Mouse (Mus musculus) limb, embryonic 14.5 days (tissue): ENCODE results near the gene Phxr2. TPM values are rescaled to one million over a fixed set of nuclear protein-coding genes. Genes with fewer than 3 reads are reported as not detected.
A peak's percentile ranks its signal among the peaks of the same experiment; 100 is the strongest.

Source experiments
- ATAC-seq: fragments of 200-750 bp; cut with Nextera tagmentation; 2 replicates; pipeline ENCODE4 v1.8.0; 2017; ENCODE audit warnings: low read depth, moderate number of reproducible peaks, moderate TSS enrichment; ENCODE audit not compliant: low FRiP score
- DNase-seq: peaks from one replicate; pipeline ENCODE4 v3.0.0-alpha.2; 2015; ENCODE audit warnings: low spot score
- H3K27ac ChIP-seq: fragments of 300-500 bp; sonication (generic); replicated peaks from 2 replicates; pipeline ENCODE4 v1.5.1; 2014; ENCODE audit warnings: low read depth, mild to moderate bottlenecking, low read length, moderate library complexity, mixed read lengths
- H3K27me3 ChIP-seq: fragments of 300-500 bp; sonication (generic); 2 replicates; pipeline ENCODE4 v1.6.1; 2014; ENCODE audit warnings: low read length, mixed read lengths; ENCODE audit not compliant: control insufficient read depth, insufficient read depth
- H3K36me3 ChIP-seq: fragments of 300-500 bp; sonication (generic); 2 replicates; pipeline ENCODE4 v1.6.1; 2014; ENCODE audit warnings: mild to moderate bottlenecking, low read length, moderate library complexity, mixed read lengths; ENCODE audit not compliant: control insufficient read depth, insufficient read depth
- H3K4me1 ChIP-seq: fragments of 300-500 bp; sonication (generic); 2 replicates; pipeline ENCODE4 v1.6.1; 2014; ENCODE audit warnings: antibody characterized with exemption, low read length, mixed read lengths; ENCODE audit not compliant: control insufficient read depth, insufficient read depth
- H3K4me2 ChIP-seq: fragments of 300-500 bp; sonication (generic); replicated peaks from 2 replicates; pipeline ENCODE4 v1.6.1; 2014; ENCODE audit warnings: low read depth, mild to moderate bottlenecking, low read length, moderate library complexity; ENCODE audit not compliant: severe bottlenecking
- H3K4me3 ChIP-seq: fragments of 300-500 bp; sonication (generic); replicated peaks from 2 replicates; pipeline ENCODE4 v1.5.1; 2014; ENCODE audit warnings: low read length
- H3K9ac ChIP-seq: fragments of 300-500 bp; sonication (generic); 2 replicates; pipeline ENCODE4 v1.6.1; 2014; ENCODE audit warnings: mild to moderate bottlenecking, low read depth, low read length, moderate library complexity; ENCODE audit not compliant: severe bottlenecking
- H3K9me3 ChIP-seq: fragments of 300-500 bp; sonication (generic); 2 replicates; pipeline ENCODE4 v1.6.1; 2016; ENCODE audit warnings: low read length; ENCODE audit not compliant: control insufficient read depth
- POLR2A ChIP-seq: fragments of 200-500 bp; IDR thresholded peaks from 2 replicates; pipeline ENCODE4 v1.8.0; 2012; ENCODE audit warnings: inconsistent platforms, mild to moderate bottlenecking, moderate library complexity, borderline replicate concordance; ENCODE audit not compliant: insufficient read depth, insufficient read length; ENCODE audit errors: extremely low read depth
- WGBS: fragments of 180-500 bp; shearing (Covaris S2); extraction: QIAGEN DNeasy Blood & Tissue Kit; methylation state at CpG from one replicate; pipeline ENCODE4 v1.1.7; 2014; 5-methylcytosine and 5-hydroxymethylcytosine counted together
- polyA plus RNA-seq, 2 experiments: library from polyadenylated mRNA; depleted of rRNA in 1 of 2; stranded (reverse) in 1 of 2; unstranded in 1 of 2; fragments of >200 nt; fragmentation: Nextera tagmentation in 1 of 2; extraction: Ambion mirVana in 1 of 2; gene quantifications; 2 replicates each; pipeline versions ENCODE4 v1.2.1 to v1.2.3; 2012 to 2014

Phxr2 gene
- polyA plus RNA-seq, 2 experiments = not detected

- 94% methylated on average over 16 of the region's 16 CpGs for WGBS
- no peak overlapping the region for H3K4me3 ChIP-seq
- H3K9me3 ChIP-seq = no peaks in the 10 kb centered on the region
- no peak overlapping the region for H3K9ac ChIP-seq
- DNase-seq = no peak
- H3K36me3 ChIP-seq = peaks cover 10% of the 10 kb centered on the region; the same call in 1 of the 2 replicates
- ATAC-seq = no peak
- no peaks in the 10 kb centered on the region for H3K27me3 ChIP-seq
- H3K4me2 ChIP-seq = no peak overlapping the region
- peaks cover 12% of the 10 kb centered on the region; the same call in 1 of the 2 replicates for H3K4me1 ChIP-seq
- no peak for TF ChIP-seq POLR2A
- H3K27ac ChIP-seq = no peak overlapping the region
Observed at GRCm38 (mm10) chr10:99133321-99133875, 7.3 kb upstream of the Phxr2 start.

GRCm38 (mm10) chr10:99132595-99133272 is 6.6 kb upstream of the Phxr2 start:
- no peak for TF ChIP-seq POLR2A
- no peaks in the 10 kb centered on the region for H3K9me3 ChIP-seq
- H3K4me1 ChIP-seq = peaks cover 12% of the 10 kb centered on the region; the same call in 1 of the 2 replicates
- no peak for DNase-seq
- peaks cover 10% of the 10 kb centered on the region; the same call in 1 of the 2 replicates for H3K36me3 ChIP-seq
- no peak overlapping the region for H3K4me2 ChIP-seq
- H3K9ac ChIP-seq = no peak overlapping the region
- no peak overlapping the region for H3K4me3 ChIP-seq
- H3K27ac ChIP-seq = no peak overlapping the region
- H3K27me3 ChIP-seq = no peaks in the 10 kb centered on the region
- no peak for ATAC-seq
- WGBS = 89% methylated on average over 11 of the region's 11 CpGs

GRCm38 (mm10) chr10:99132189-99132588 is 6.1 kb upstream of the Phxr2 start:
- ATAC-seq (peak; percentile 89), DNase-seq (peak; percentile 49)
- H3K9ac ChIP-seq = no peak overlapping the region
- H3K4me1 ChIP-seq = peaks cover 12% of the 10 kb centered on the region; the same call in 1 of the 2 replicates
- no peak overlapping the region for H3K4me2 ChIP-seq
- H3K27me3 ChIP-seq = no peaks in the 10 kb centered on the region
- peaks cover 10% of the 10 kb centered on the region; the same call in 1 of the 2 replicates for H3K36me3 ChIP-seq
- H3K27ac ChIP-seq = no peak overlapping the region
- 75% methylated on average over 6 of the region's 6 CpGs for WGBS
- no peak for TF ChIP-seq POLR2A
- no peak overlapping the region for H3K4me3 ChIP-seq
- H3K9me3 ChIP-seq = no peaks in the 10 kb centered on the region

DNA sequence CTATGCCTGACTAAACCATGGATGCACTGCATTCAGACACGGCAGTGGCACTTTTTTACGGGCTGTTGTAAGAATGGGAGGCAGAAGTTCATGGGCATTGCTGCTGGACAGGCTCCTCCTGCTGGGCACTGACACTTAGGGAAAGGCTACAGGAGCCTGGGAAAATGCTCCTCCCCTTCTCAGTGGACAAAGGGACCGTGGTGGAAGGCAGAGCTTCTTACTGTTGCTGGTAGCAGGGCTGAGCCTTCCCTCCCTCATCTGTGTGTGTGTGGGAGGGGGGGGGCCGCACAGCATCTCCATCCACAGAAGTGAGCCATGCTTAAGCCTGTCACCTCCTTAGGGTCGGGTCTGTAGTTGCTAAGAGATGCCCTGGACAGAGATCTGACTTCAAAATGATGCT is 5.2 kb upstream of the Phxr2 start:
- no peaks in the 10 kb centered on the region for H3K9me3 ChIP-seq
- no peaks in the 10 kb centered on the region for H3K27me3 ChIP-seq
- no peak overlapping the region for H3K4me2 ChIP-seq
- peaks cover 12% of the 10 kb centered on the region; the same call in 1 of the 2 replicates for H3K4me1 ChIP-seq
- peaks cover 10% of the 10 kb centered on the region; the same call in 1 of the 2 replicates for H3K36me3 ChIP-seq
- no peak overlapping the region for H3K4me3 ChIP-seq
- no peak overlapping the region for H3K9ac ChIP-seq
- ATAC-seq = no peak
- TF ChIP-seq POLR2A = no peak
- DNase-seq = no peak
- no peak overlapping the region for H3K27ac ChIP-seq
- 55% methylated on average over 5 of the region's 5 CpGs for WGBS

- DNase-seq = no peak
- Histone ChIP-seq H3K4me3 (no peak overlapping the region), H3K4me2 (no peak overlapping the region), H3K36me3 (peaks cover 10% of the 10 kb centered on the region; the same call in 1 of the 2 replicates), H3K9ac (no peak overlapping the region), H3K27ac (no peak overlapping the region), H3K9me3 (no peaks in the 10 kb centered on the region), H3K27me3 (no peaks in the 10 kb centered on the region), H3K4me1 (peaks cover 12% of the 10 kb centered on the region; the same call in 1 of the 2 replicates)
- 34% methylated on average over 6 of the region's 6 CpGs for WGBS
- ATAC-seq = no peak
- TF ChIP-seq POLR2A = no peak
Observed at GRCm38 (mm10) chr10:99130611-99131010, 4.5 kb upstream of the Phxr2 start.
